Comparison of ENCODE assay signal across 21 mouse cellular contexts in the genomic region with DNA sequence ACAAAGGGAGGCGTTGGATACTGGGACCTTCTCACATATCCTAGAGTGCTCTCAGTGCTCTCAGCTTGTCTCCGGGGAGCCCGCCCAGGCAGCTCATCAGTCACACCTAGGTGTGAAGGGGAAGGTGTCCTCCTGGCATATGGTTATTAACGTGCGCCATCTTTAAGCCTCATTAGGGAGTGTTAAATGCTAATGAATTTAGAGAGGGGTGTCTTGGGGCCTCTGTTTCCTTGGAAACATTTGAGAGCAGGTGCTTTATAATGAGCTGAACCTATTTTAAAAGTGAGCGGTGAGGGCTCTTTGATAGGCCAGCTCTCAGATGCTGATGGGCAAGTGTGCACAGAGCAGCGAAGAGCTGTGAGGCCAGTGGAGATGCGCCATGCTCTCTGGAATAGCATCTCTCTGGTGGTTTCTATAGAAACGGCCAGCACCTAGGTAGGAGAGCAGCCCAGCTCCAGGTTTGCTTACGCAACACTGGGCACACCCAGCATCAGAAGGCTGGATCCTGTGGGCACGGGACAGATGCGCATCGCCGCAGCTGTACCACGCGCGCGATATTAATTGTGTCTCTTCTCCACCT. TPM values are rescaled to one million over a fixed set of nuclear protein-coding genes. Genes with fewer than 3 reads are reported as not detected.
DNase-seq lines count a peak whose midpoint lies in the region; ATAC-seq lines count a peak whose summit lies in the region.
"Had no signal": no experiment of that assay in that cellular context is flagged by ENCODE, and none has a peak within 500 bp of the region (broad histone marks: within the 10 kb centered on the region; RNA-seq: fewer than 3 reads in every experiment).

No protein-coding gene starts in this region.

- whole genome bisulfite sequencing in embryonic facial prominence, embryonic 14.5 days: 88% methylated on average over 18 of the region's 18 CpGs
- WGBS in embryonic facial prominence, embryonic 10.5 days: 92% methylated on average over 18 of the region's 18 CpGs
- WGBS in hindbrain, embryonic 16.5 days: 50% methylated on average over 18 of the region's 18 CpGs
- 35% methylated on average over 18 of the region's 18 CpGs for WGBS in neural tube, embryonic 15.5 days

- no peaks in the 10 kb centered on the region for H3K27me3 ChIP-seq in embryonic facial prominence, embryonic 14.5 days (replicated peaks; ENCODE audit: control insufficient read depth, insufficient read depth, low read length)
- H3K27me3 ChIP-seq in embryonic facial prominence, embryonic 10.5 days (replicated peaks; ENCODE audit: low read depth, poor library complexity, severe bottlenecking): no peaks in the 10 kb centered on the region
- H3K27me3 ChIP-seq in hindbrain, embryonic 16.5 days (replicated peaks; ENCODE audit: control insufficient read depth, insufficient read depth, low read length): no peaks in the 10 kb centered on the region
- H3K27me3 ChIP-seq in neural tube, embryonic 15.5 days (replicated peaks): no peaks in the 10 kb centered on the region
- H3K27me3 ChIP-seq: CH12.LX; embryonic facial prominence, embryonic 13.5 days; liver, embryonic 12.5 days had no signal

- DNase-seq in embryonic facial prominence, embryonic 14.5 days (ENCODE audit: low spot score): peak; percentile 32
- no peak for DNase-seq in embryonic facial prominence, embryonic 10.5 days (ENCODE audit: low spot score)
- DNase-seq in right cerebral cortex, adult 2 months (ENCODE audit: low spot score in 2 of 2): peak; percentile 26 to 45
- DNase-seq in right cerebral cortex, postnatal 14 days: no peak
- no peak for DNase-seq in ovary, adult 18-20 months (ENCODE audit: low spot score)
- no peak for DNase-seq in adrenal gland, postnatal 4 days (ENCODE audit: low spot score in 2 of 2)
- DNase-seq: adrenal gland, postnatal 25 days; cerebellum, adult 11 months; gastrocnemius, postnatal 36 days; heart, postnatal 4 days; kidney, adult 18-20 months; kidney, postnatal 4 days; left cerebral cortex, postnatal 4 days had no signal

- no peaks in the 10 kb centered on the region for H3K9me3 ChIP-seq in embryonic facial prominence, embryonic 14.5 days (ENCODE audit: control insufficient read depth, low read length)
- no peaks in the 10 kb centered on the region for H3K9me3 ChIP-seq in embryonic facial prominence, embryonic 10.5 days
- H3K9me3 ChIP-seq in hindbrain, embryonic 16.5 days (ENCODE audit: control insufficient read depth, low read length): no peaks in the 10 kb centered on the region
- no peaks in the 10 kb centered on the region for H3K9me3 ChIP-seq in neural tube, embryonic 15.5 days (replicated peaks)
- H3K9me3 ChIP-seq: embryonic facial prominence, embryonic 13.5 days; liver, embryonic 12.5 days had no signal

- no peak overlapping the region for H3K9ac ChIP-seq in embryonic facial prominence, embryonic 14.5 days (ENCODE audit: low read depth, low read length)
- H3K9ac ChIP-seq in hindbrain, embryonic 16.5 days (ENCODE audit: low read depth, low read length): no peak overlapping the region
- no peak overlapping the region for H3K9ac ChIP-seq in neural tube, embryonic 15.5 days (replicated peaks)
- H3K9ac ChIP-seq: embryonic facial prominence, embryonic 13.5 days; liver, embryonic 12.5 days had no signal

- H3K4me2 ChIP-seq in embryonic facial prominence, embryonic 14.5 days (ENCODE audit: low read depth, low read length): no peak overlapping the region
- peak overlapping the region; percentile 33 for H3K4me2 ChIP-seq in hindbrain, embryonic 16.5 days (ENCODE audit: low read length)
- peak overlapping the region; percentile 38 for H3K4me2 ChIP-seq in neural tube, embryonic 15.5 days
- H3K4me2 ChIP-seq: embryonic facial prominence, embryonic 13.5 days; heart, embryonic 11.5 days; liver, embryonic 12.5 days had no signal

- no peaks in the 10 kb centered on the region for H3K4me1 ChIP-seq in embryonic facial prominence, embryonic 14.5 days (ENCODE audit: control insufficient read depth, insufficient read depth, low read length)
- no peaks in the 10 kb centered on the region for H3K4me1 ChIP-seq in embryonic facial prominence, embryonic 10.5 days
- peaks cover 2% of the 10 kb centered on the region; the same call in 1 of the 2 replicates for H3K4me1 ChIP-seq in hindbrain, embryonic 16.5 days (ENCODE audit: control insufficient read depth, insufficient read depth, low read depth, low read length)
- H3K4me1 ChIP-seq in neural tube, embryonic 15.5 days: peaks cover 29% of the 10 kb centered on the region
- H3K4me1 ChIP-seq: liver, embryonic 12.5 days had no signal

- H3K27ac ChIP-seq in embryonic facial prominence, embryonic 14.5 days (replicated peaks; ENCODE audit: low read depth, low read length): no peak overlapping the region
- H3K27ac ChIP-seq in embryonic facial prominence, embryonic 10.5 days (replicated peaks): no peak overlapping the region
- H3K27ac ChIP-seq in hindbrain, embryonic 16.5 days (ENCODE audit: low read depth, low read length): peak overlapping the region; percentile 18; the same call in 1 of the 2 replicates
- H3K27ac ChIP-seq in neural tube, embryonic 15.5 days (replicated peaks): peak overlapping the region; percentile 28; the same call in 1 of the 2 replicates
- H3K27ac ChIP-seq: embryonic facial prominence, embryonic 13.5 days; liver, embryonic 12.5 days had no signal

- no peaks in the 10 kb centered on the region for H3K36me3 ChIP-seq in embryonic facial prominence, embryonic 14.5 days (ENCODE audit: control insufficient read depth, insufficient read depth, low read length)
- no peaks in the 10 kb centered on the region for H3K36me3 ChIP-seq in embryonic facial prominence, embryonic 10.5 days (replicated peaks)
- H3K36me3 ChIP-seq in hindbrain, embryonic 16.5 days (ENCODE audit: control insufficient read depth, insufficient read depth, low read length): no peaks in the 10 kb centered on the region
- no peaks in the 10 kb centered on the region for H3K36me3 ChIP-seq in neural tube, embryonic 15.5 days
- H3K36me3 ChIP-seq: embryonic facial prominence, embryonic 13.5 days; liver, embryonic 12.5 days had no signal

- peak; percentile 84 for ATAC-seq in embryonic facial prominence, embryonic 14.5 days (ENCODE audit: low read depth)
- peak; percentile 80 for ATAC-seq in hindbrain, embryonic 16.5 days
- peak; percentile 73 for ATAC-seq in neural tube, embryonic 15.5 days (ENCODE audit: low FRiP score)
- ATAC-seq: activated CD4-positive, CD25-positive, alpha-beta regulatory T cell, adult 4 months; liver, embryonic 12.5 days had no signal

- no peak overlapping the region for H3K4me3 ChIP-seq in embryonic facial prominence, embryonic 14.5 days (ENCODE audit: low read depth, low read length)
- no peak overlapping the region for H3K4me3 ChIP-seq in embryonic facial prominence, embryonic 10.5 days
- no peak overlapping the region for H3K4me3 ChIP-seq in hindbrain, embryonic 16.5 days (ENCODE audit: low read length)
- H3K4me3 ChIP-seq in neural tube, embryonic 15.5 days (replicated peaks): no peak overlapping the region
- H3K4me3 ChIP-seq: embryonic facial prominence, embryonic 13.5 days; liver, embryonic 12.5 days had no signal

RNA-seq across cellular contexts. Expression of a gene that starts 57.9 kb away (rescaled TPM):
- 15.7 and 18.6 TPM in 2 replicates for polyA plus RNA-seq in embryonic facial prominence, embryonic 14.5 days (2014; fragmentation: Nextera tagmentation; extraction: Ambion mirVana)
- 2.3 and 3.1 TPM in 2 replicates for polyA plus RNA-seq in embryonic facial prominence, embryonic 10.5 days (2016; fragmentation: Nextera tagmentation; extraction: Ambion mirVana)
- polyA plus RNA-seq in hindbrain, embryonic 16.5 days (2015; fragmentation: Nextera tagmentation; extraction: Ambion mirVana): 22.4 and 27.0 TPM in 2 replicates
- 31.0 and 37.9 TPM in 2 replicates for polyA plus RNA-seq in neural tube, embryonic 15.5 days (2015; fragmentation: Nextera tagmentation; extraction: Ambion mirVana)
- 10 to 100 TPM; 16.6 to 19.7 TPM for total RNA-seq in adrenal gland, postnatal 4 days (2021)
- total RNA-seq: common myeloid progenitor, adult 5-6 weeks had no signal
- polyA plus RNA-seq: activated CD4-positive, CD25-positive, alpha-beta regulatory T cell, adult 4 months had no signal

Comparison
In these comparisons a context has a peak if more than half of its experiments do, and no peak if none do; other contexts are left out.
1. DNase-seq: peak in embryonic facial prominence, embryonic 14.5 days (single experiment) and right cerebral cortex, adult 2 months (2 of 2); none in embryonic facial prominence, embryonic 10.5 days (single experiment), right cerebral cortex, postnatal 14 days (single experiment), ovary, adult 18-20 months (single experiment) and adrenal gland, postnatal 4 days (0 of 2).
2. H3K27ac ChIP-seq: peak in hindbrain, embryonic 16.5 days (single experiment) and neural tube, embryonic 15.5 days (single experiment); none in embryonic facial prominence, embryonic 14.5 days (single experiment) and embryonic facial prominence, embryonic 10.5 days (single experiment).
3. Peak in every context shown above with its lines, with median percentiles within 50 percentile points of each other: ATAC-seq.